Comparison of ENCODE assay signal across 9 mouse cellular contexts in genomic region chr19:32867181-32867897, GRCm38 (mm10).
A peak's percentile ranks its signal among the peaks of the same experiment; 100 is the strongest.
DNase-seq lines count a peak whose midpoint lies in the region; ATAC-seq and TF ChIP-seq lines count a peak whose summit lies in the region.
"Had no signal": no experiment of that assay in that cellular context is flagged by ENCODE, and none has a peak within 500 bp of the region (broad histone marks: within the 10 kb centered on the region; RNA-seq: fewer than 3 reads in every experiment).

No protein-coding gene starts in this region.

- no peaks in the 10 kb centered on the region for H3K36me3 ChIP-seq in lung, embryonic 14.5 days (ENCODE audit: insufficient read depth)
- no peaks in the 10 kb centered on the region for H3K36me3 ChIP-seq in forebrain, embryonic 12.5 days (replicated peaks)
- no peaks in the 10 kb centered on the region for H3K36me3 ChIP-seq in limb, embryonic 11.5 days (ENCODE audit: control insufficient read depth, insufficient read depth, low read length)
- no peaks in the 10 kb centered on the region for H3K36me3 ChIP-seq in stomach, embryonic 15.5 days
- H3K36me3 ChIP-seq: liver, embryonic 15.5 days had no signal

- intact Hi-C loops in left cerebral cortex, postnatal 25 days (cut with DNase I), result no loop called here

- ATAC-seq in lung, embryonic 14.5 days (ENCODE audit: insufficient read depth), result no peak
- no peak for ATAC-seq in forebrain, embryonic 12.5 days (ENCODE audit: low FRiP score)
- peak; percentile 60; the same call in 1 of the 2 replicates for ATAC-seq in limb, embryonic 11.5 days (ENCODE audit: insufficient number of reproducible peaks, low FRiP score, low TSS enrichment, low read depth)
- no peak for ATAC-seq in stomach, embryonic 15.5 days (ENCODE audit: insufficient read depth, low FRiP score, low read depth)

- no peak overlapping the region for H3K27ac ChIP-seq in lung, embryonic 14.5 days (ENCODE audit: low read depth)
- no peak overlapping the region for H3K27ac ChIP-seq in forebrain, embryonic 12.5 days
- no peak overlapping the region for H3K27ac ChIP-seq in limb, embryonic 11.5 days (replicated peaks; ENCODE audit: low read depth, low read length)
- H3K27ac ChIP-seq in stomach, embryonic 15.5 days, result no peak overlapping the region
- H3K27ac ChIP-seq: liver, embryonic 15.5 days had no signal

- DNase-seq in lung, embryonic 14.5 days, result peak; percentile 33
- no peak for DNase-seq in lung, postnatal 4 days
- DNase-seq in limb, embryonic 11.5 days (ENCODE audit: low spot score), result no peak
- DNase-seq in spleen, adult 18-20 months, result no peak
- DNase-seq in left cerebral cortex, postnatal 25 days (ENCODE audit: low spot score in 2 of 2), result no peak
- DNase-seq: gastrocnemius, postnatal 36 days had no signal

- H3K4me3 ChIP-seq in lung, embryonic 14.5 days (ENCODE audit: low read depth, low read length), result peak overlapping the region; percentile 5; the same call in 1 of the 2 replicates
- H3K4me3 ChIP-seq in forebrain, embryonic 12.5 days (replicated peaks), result peak overlapping the region; percentile 29
- no peak overlapping the region for H3K4me3 ChIP-seq in limb, embryonic 11.5 days (ENCODE audit: low read depth, low read length)
- H3K4me3 ChIP-seq in stomach, embryonic 15.5 days (replicated peaks), result no peak overlapping the region
- H3K4me3 ChIP-seq: liver, embryonic 15.5 days had no signal

- 9% methylated on average over 18 of the region's 18 CpGs for WGBS in lung, embryonic 14.5 days
- WGBS in forebrain, embryonic 12.5 days, result 2% methylated on average over 18 of the region's 18 CpGs
- WGBS in limb, embryonic 11.5 days, result 9% methylated on average over 18 of the region's 18 CpGs
- WGBS in stomach, embryonic 15.5 days, result 17% methylated on average over 18 of the region's 18 CpGs

- peak overlapping the region; percentile 46 for H3K4me2 ChIP-seq in lung, embryonic 14.5 days
- H3K4me2 ChIP-seq in forebrain, embryonic 12.5 days, result peak overlapping the region; percentile 61
- H3K4me2 ChIP-seq in limb, embryonic 11.5 days (ENCODE audit: low read depth, severe bottlenecking), result peak overlapping the region; percentile 36
- H3K4me2 ChIP-seq in stomach, embryonic 15.5 days, result peak overlapping the region; percentile 25
- H3K4me2 ChIP-seq: liver, embryonic 15.5 days had no signal

- no peaks in the 10 kb centered on the region for H3K9me3 ChIP-seq in lung, embryonic 14.5 days (ENCODE audit: low read depth, low read length)
- H3K9me3 ChIP-seq in forebrain, embryonic 12.5 days, result no peaks in the 10 kb centered on the region
- no peaks in the 10 kb centered on the region for H3K9me3 ChIP-seq in limb, embryonic 11.5 days (ENCODE audit: control insufficient read depth, low read length)
- no peaks in the 10 kb centered on the region for H3K9me3 ChIP-seq in stomach, embryonic 15.5 days
- H3K9me3 ChIP-seq: liver, embryonic 15.5 days had no signal

- TF ChIP-seq CTCF in lung, embryonic 14.5 days (IDR thresholded peaks at IDR 0.05; ENCODE audit: low read depth), result no peak

- H3K9ac ChIP-seq in lung, embryonic 14.5 days, result no peak overlapping the region
- no peak overlapping the region for H3K9ac ChIP-seq in forebrain, embryonic 12.5 days
- peak overlapping the region; percentile 27; the same call in 1 of the 2 replicates for H3K9ac ChIP-seq in limb, embryonic 11.5 days (ENCODE audit: low read length)
- no peak overlapping the region for H3K9ac ChIP-seq in stomach, embryonic 15.5 days
- H3K9ac ChIP-seq: liver, embryonic 15.5 days had no signal

- H3K4me1 ChIP-seq in lung, embryonic 14.5 days (ENCODE audit: insufficient read depth), result no peaks in the 10 kb centered on the region
- H3K4me1 ChIP-seq in forebrain, embryonic 12.5 days, result peaks cover 13% of the 10 kb centered on the region
- no peaks in the 10 kb centered on the region for H3K4me1 ChIP-seq in limb, embryonic 11.5 days (ENCODE audit: control insufficient read depth, insufficient read depth, low read length)
- no peaks in the 10 kb centered on the region for H3K4me1 ChIP-seq in stomach, embryonic 15.5 days

- no peaks in the 10 kb centered on the region for H3K27me3 ChIP-seq in lung, embryonic 14.5 days (ENCODE audit: insufficient read depth, low read length)
- H3K27me3 ChIP-seq in forebrain, embryonic 12.5 days, result peaks cover 8% of the 10 kb centered on the region; the same call in 1 of the 2 replicates
- no peaks in the 10 kb centered on the region for H3K27me3 ChIP-seq in limb, embryonic 11.5 days (ENCODE audit: control insufficient read depth, insufficient read depth, low read length)
- no peaks in the 10 kb centered on the region for H3K27me3 ChIP-seq in stomach, embryonic 15.5 days (replicated peaks)

Comparison
In these comparisons a context has a peak if more than half of its experiments do, and no peak if none do; other contexts are left out.
1. H3K4me3 ChIP-seq: peak in lung, embryonic 14.5 days (single experiment) and forebrain, embryonic 12.5 days (single experiment); none in limb, embryonic 11.5 days (single experiment) and stomach, embryonic 15.5 days (single experiment).
2. Peak in every context shown above with its lines, with median percentiles within 50 percentile points of each other: H3K4me2 ChIP-seq.